Mouse (Mus musculus): ENCODE measurements around the gene Stxbp6. TPM values are rescaled to one million over a fixed set of nuclear protein-coding genes. Genes with fewer than 3 reads are reported as not detected.

Gene Stxbp6
- total RNA-seq, 2 experiments from 2014 or later: 23.9 to 29.0 TPM

DNA sequence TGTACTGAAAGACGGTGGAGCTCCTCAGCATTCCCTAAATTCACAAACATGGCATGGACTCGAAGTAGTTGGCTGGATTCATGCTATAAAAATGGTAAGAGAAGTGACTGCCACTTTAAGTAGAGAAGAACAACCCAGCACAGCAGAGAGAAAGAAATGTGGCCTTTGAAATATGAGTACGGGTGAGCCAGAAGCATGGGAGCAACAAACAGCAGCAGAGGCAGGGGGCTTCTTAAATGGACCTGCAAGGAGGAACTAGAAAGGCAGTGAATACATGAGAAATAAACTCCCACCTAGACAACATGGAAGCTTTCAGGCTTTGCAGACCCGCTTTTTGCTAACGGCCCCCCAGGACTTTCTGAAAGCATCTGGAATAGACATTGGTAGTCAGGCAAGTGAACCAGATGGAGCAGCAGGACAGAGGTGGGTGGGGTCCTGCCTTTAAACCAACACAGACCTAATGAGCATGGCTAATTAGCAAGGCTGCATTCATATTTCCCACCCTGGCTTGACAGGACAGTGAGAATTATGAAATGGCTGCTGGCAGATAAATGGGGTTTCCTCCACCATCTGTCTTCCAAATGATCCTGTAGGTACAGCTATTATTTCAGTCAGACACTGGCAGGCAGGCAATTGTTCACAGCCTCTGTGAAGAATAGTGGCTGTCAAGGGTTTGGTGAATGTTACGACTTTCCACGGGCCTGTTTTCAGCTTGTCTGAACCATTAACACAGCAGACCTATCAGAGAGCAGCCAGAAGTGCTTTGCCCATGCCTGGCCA, 234.7 kb downstream of the Stxbp6 start:
- intact Hi-C loops (cut with DNase I): loop anchor here (10.0 kb wide), 1 partner anchor 225 kb away; no protein-coding TSS in a partner anchor
- peak; percentile 38 for DNase-seq

DNA sequence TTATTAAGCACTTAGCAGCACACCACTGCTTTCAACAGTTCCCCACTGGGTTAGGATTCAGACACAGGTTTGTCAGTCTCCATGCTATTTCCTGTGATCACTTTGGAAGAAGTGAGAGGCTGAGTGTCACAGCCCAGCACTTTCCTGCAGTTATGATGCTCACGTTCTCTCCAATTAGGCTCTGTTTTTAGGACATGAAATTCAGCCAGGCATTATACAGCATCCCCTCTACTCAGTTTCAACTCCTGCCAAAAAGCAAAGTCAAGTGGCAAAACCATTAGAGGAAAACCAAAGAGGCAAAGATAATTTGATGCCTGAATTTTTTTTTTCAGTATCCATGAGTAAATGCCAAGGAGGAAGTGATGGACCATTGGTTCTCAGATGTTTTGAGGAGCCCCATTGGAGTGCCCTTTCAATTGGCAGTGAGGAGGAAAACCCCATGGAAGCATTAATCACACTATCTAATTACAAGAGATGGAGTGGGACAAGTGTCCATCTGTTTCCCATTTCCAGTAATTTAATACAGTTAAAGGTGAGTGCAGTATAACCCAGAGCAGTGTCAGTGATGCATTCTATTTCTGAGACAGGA, 238.5 kb downstream of the Stxbp6 start:
- intact Hi-C loops (cut with DNase I): no loop called here
- peak; percentile 25 for DNase-seq

- intact Hi-C loops (cut with DNase I): no loop called here
- no peak for DNase-seq
Observed at GRCm38 (mm10) chr12:44811895-44812294, 262.6 kb downstream of the Stxbp6 start.

GRCm38 (mm10) chr12:44804213-44804612, 270.3 kb downstream of the Stxbp6 start:
- intact Hi-C loops (cut with DNase I): no loop called here
- DNase-seq: no peak
